19 mouse cellular contexts compared by ENCODE assay signal in the genomic region with DNA sequence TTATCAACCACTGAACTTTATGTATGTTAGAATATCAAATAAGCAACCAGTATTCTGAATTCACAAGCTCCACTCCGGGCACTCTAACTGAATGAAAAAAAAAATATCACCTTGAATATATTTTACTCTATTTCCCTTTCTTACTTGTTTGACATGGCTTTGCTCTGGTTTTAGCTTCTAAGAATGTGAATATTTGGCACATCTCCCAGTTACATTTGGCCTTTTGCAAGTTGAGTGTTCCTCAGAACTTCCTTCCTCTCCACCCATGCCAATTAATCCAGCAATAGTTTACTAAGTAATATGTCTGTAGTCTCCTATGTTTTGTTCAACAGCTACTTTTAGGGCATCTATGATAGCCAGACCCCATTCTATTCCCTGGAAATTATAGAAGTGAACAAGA. TPM values are rescaled to one million over a fixed set of nuclear protein-coding genes. Genes with fewer than 3 reads are reported as not detected.
DNase-seq lines count a peak whose midpoint lies in the region; ATAC-seq and TF ChIP-seq lines count a peak whose summit lies in the region.
"Had no signal": no experiment of that assay in that cellular context is flagged by ENCODE, and none has a peak within 500 bp of the region (broad histone marks: within the 10 kb centered on the region; RNA-seq: fewer than 3 reads in every experiment).

No protein-coding gene starts in this region.

- no peak overlapping the region for H3K4me3 ChIP-seq in liver, adult 2 months (ENCODE audit: insufficient read depth, low read depth, low read length)
- H3K4me3 ChIP-seq in liver, embryonic 12.5 days: no peak overlapping the region
- H3K4me3 ChIP-seq: embryonic facial prominence, embryonic 12.5 days; hindbrain, embryonic 15.5 days; intestine, embryonic 15.5 days; left cerebral cortex, adult 2 months; stomach, embryonic 15.5 days had no signal

- DNase-seq in heart, adult 9 months (ENCODE audit: low spot score in 2 of 2): peak; percentile 47 to 53
- DNase-seq in heart, postnatal 4 days: no peak
- DNase-seq in liver, adult 2 months (ENCODE audit: extremely low read depth, low read depth, low spot score): peak; percentile 61
- no peak for DNase-seq in layer of hippocampus, postnatal 36 days
- DNase-seq: adrenal gland, adult 8-10 months; cerebellum, adult 9-11 months; left cerebral cortex, postnatal 4 days; liver; right cerebral cortex, postnatal 25 days had no signal

- no peaks in the 10 kb centered on the region for H3K79me2 ChIP-seq in liver, adult 2 months (ENCODE audit: control insufficient read depth, insufficient read depth, low read length)

- no peak for TF ChIP-seq POLR2A in liver, adult 2 months (IDR thresholded peaks at IDR 0.05; ENCODE audit: extremely low read depth, insufficient read depth, low read length)

- TF ChIP-seq CTCF in liver, adult 2 months (IDR thresholded peaks at IDR 0.05; ENCODE audit: low read depth, low read length): no peak

- no peak overlapping the region for H3K27ac ChIP-seq in liver, adult 2 months (replicated peaks; ENCODE audit: insufficient read depth, low read depth, low read length)
- H3K27ac ChIP-seq in liver, embryonic 12.5 days: no peak overlapping the region
- H3K27ac ChIP-seq: embryonic facial prominence, embryonic 12.5 days; hindbrain, embryonic 15.5 days; intestine, embryonic 15.5 days; left cerebral cortex, adult 2 months; stomach, embryonic 15.5 days had no signal

- H3K4me2 ChIP-seq in liver, embryonic 12.5 days: no peak overlapping the region
- H3K4me2 ChIP-seq: embryonic facial prominence, embryonic 12.5 days; hindbrain, embryonic 15.5 days; intestine, embryonic 15.5 days; stomach, embryonic 15.5 days had no signal

- H3K9ac ChIP-seq in liver, adult 2 months (ENCODE audit: low read depth, low read length): no peak overlapping the region
- no peak overlapping the region for H3K9ac ChIP-seq in liver, embryonic 12.5 days
- H3K9ac ChIP-seq: embryonic facial prominence, embryonic 12.5 days; hindbrain, embryonic 15.5 days; intestine, embryonic 15.5 days; stomach, embryonic 15.5 days had no signal

- H3K9me3 ChIP-seq in liver, embryonic 12.5 days (replicated peaks): no peaks in the 10 kb centered on the region
- H3K9me3 ChIP-seq: embryonic facial prominence, embryonic 12.5 days; hindbrain, embryonic 15.5 days; intestine, embryonic 15.5 days; stomach, embryonic 15.5 days had no signal

- H3K27me3 ChIP-seq in liver, adult 2 months (ENCODE audit: control insufficient read depth, insufficient read depth, low read length): no peaks in the 10 kb centered on the region
- H3K27me3 ChIP-seq in liver, embryonic 12.5 days (replicated peaks): no peaks in the 10 kb centered on the region
- H3K27me3 ChIP-seq: embryonic facial prominence, embryonic 12.5 days; hindbrain, embryonic 15.5 days; intestine, embryonic 15.5 days; stomach, embryonic 15.5 days had no signal

- ATAC-seq in liver, embryonic 12.5 days: no peak
- ATAC-seq in hematopoietic stem cell, adult 5-6 weeks (replicated peaks in 1 of 2; ENCODE audit: insufficient read depth in 1 of 2, low FRiP score in 2 of 2, low TSS enrichment in 1 of 2, low read depth in 1 of 2, poor library complexity in 2 of 2, severe bottlenecking in 2 of 2): peak; percentile 17 to 53; a peak in 3 of 4 replicates
- ATAC-seq in megakaryocyte progenitor cell, adult 5-6 weeks (replicated peaks; ENCODE audit: poor library complexity): 0 out of 2 replicates have a peak, but pooled peaks have one; percentile 7
- ATAC-seq: forebrain, embryonic 14.5 days; intestine, embryonic 15.5 days had no signal

- no peaks in the 10 kb centered on the region for H3K4me1 ChIP-seq in liver, adult 2 months (ENCODE audit: control insufficient read depth, insufficient read depth, low read length)
- H3K4me1 ChIP-seq in liver, embryonic 12.5 days: no peaks in the 10 kb centered on the region
- H3K4me1 ChIP-seq: embryonic facial prominence, embryonic 12.5 days; hindbrain, embryonic 15.5 days; intestine, embryonic 15.5 days; stomach, embryonic 15.5 days had no signal

- WGBS in liver, adult 2 months: 76% methylated on average over 1 of the region's 1 CpGs
- 92% methylated on average over 1 of the region's 1 CpGs for WGBS in liver, embryonic 12.5 days (ENCODE audit: insufficient replicate concordance)

- no peaks in the 10 kb centered on the region for H3K36me3 ChIP-seq in liver, adult 2 months (ENCODE audit: control insufficient read depth, insufficient read depth, low read length)
- H3K36me3 ChIP-seq in liver, embryonic 12.5 days: no peaks in the 10 kb centered on the region
- H3K36me3 ChIP-seq: embryonic facial prominence, embryonic 12.5 days; hindbrain, embryonic 15.5 days; intestine, embryonic 15.5 days; stomach, embryonic 15.5 days had no signal

RNA-seq across cellular contexts. Expression of a gene that starts 48.8 kb away (rescaled TPM):
- total RNA-seq in heart, postnatal 4 days (2021): 10 to 100 TPM; 82.4 to 86.8 TPM
- total RNA-seq in liver, adult 2 months (2014; rRNA removed): 20.1 and 22.2 TPM in 2 replicates
- 2.9 and 3.2 TPM in 2 replicates for polyA plus RNA-seq in liver, adult 2 months (2012; rRNA removed)
- polyA plus RNA-seq in liver, embryonic 12.5 days (2016; fragmentation: Nextera tagmentation; extraction: Ambion mirVana): 3.4 and 3.6 TPM in 2 replicates
- 0.81 and 0.84 TPM in 2 replicates for total RNA-seq in hematopoietic stem cell, adult 5-6 weeks (2017)
- total RNA-seq in megakaryocyte progenitor cell, adult 5-6 weeks (2015): 12.3 and 18.0 TPM in 2 replicates
- total RNA-seq in megakaryocyte progenitor cell, adult 5-6 weeks (2017): 7.0 and 8.8 TPM in 2 replicates
- 1 to 10 TPM; 5.1 to 5.6 TPM for total RNA-seq in layer of hippocampus, postnatal 36 days (2021)

RNA-seq across cellular contexts. Expression of a gene that starts 48.9 kb away (rescaled TPM):
- total RNA-seq in heart, postnatal 4 days (2021): 10 to 100 TPM; 25.0 to 27.5 TPM
- total RNA-seq in liver, adult 2 months (2014; rRNA removed): 1.6 and 2.7 TPM in 2 replicates
- 1.5 and 1.6 TPM in 2 replicates for polyA plus RNA-seq in liver, adult 2 months (2012; rRNA removed)
- 2.6 and 2.9 TPM in 2 replicates for polyA plus RNA-seq in liver, embryonic 12.5 days (2016; fragmentation: Nextera tagmentation; extraction: Ambion mirVana)
- total RNA-seq in hematopoietic stem cell, adult 5-6 weeks (2017): 3.0 TPM in 1 of 2 replicates, not detected in the other
- 17.4 and 21.6 TPM in 2 replicates for total RNA-seq in megakaryocyte progenitor cell, adult 5-6 weeks (2015)
- total RNA-seq in megakaryocyte progenitor cell, adult 5-6 weeks (2017): 3.1 and 5.7 TPM in 2 replicates
- total RNA-seq in layer of hippocampus, postnatal 36 days (2021): 1 to 10 TPM; 2.3 to 2.5 TPM
- total RNA-seq: midbrain, postnatal 0 days had no signal

Comparison
In these comparisons a context has a peak if more than half of its experiments do, and no peak if none do; other contexts are left out.
1. DNase-seq: peak in heart, adult 9 months (2 of 2) and liver, adult 2 months (single experiment); none in heart, postnatal 4 days (single experiment) and layer of hippocampus, postnatal 36 days (0 of 2).